Mouse (Mus musculus) CD4-positive, CD25-positive, alpha-beta regulatory T cell, adult 2 months (primary cell): Measurements from ENCODE around the gene Arhgap44.

ENCODE experiments used
- DNase-seq: peaks from one replicate; pipeline ENCODE4 v3.0.0-alpha.2; 2012; ENCODE audit warnings: low read depth, low spot score

The Arhgap44 gene

DNA sequence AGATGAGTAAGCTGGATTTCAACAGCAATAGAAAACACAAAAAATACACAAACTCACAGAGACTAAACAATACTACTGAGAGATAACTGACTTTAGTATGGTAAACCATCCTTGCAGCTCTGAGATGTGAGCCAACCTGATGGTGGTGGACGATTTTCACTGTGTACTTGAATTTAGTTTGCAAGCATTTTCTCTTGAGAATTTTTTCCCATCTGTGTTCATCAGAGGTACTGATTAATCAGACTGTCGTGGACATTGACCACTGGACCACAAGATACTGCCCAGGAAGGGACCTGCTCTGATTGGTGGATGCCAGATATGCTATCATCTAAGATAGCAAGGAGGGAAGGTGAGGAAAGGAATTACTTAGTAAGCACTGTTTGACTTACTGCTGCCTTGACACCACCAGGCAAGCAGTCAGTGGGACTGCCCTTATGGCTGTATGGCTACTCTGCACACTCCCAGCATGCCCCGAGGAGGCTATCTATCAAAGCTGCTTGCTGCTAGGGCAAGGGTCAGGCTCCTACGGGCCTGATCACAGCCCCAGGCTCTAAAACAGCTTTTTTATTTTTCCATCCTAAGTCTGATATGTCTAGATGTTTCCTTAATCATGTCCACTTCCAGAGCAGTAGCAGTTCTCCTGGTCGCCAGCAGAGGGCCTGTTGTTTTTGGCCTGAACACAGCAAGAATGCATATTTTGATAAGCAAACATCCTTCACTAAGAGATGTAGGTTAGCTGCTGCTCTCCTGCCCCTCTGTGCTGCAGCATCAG lies 74.1 kb downstream of the Arhgap44 start:
- DNase-seq, result peak; percentile 4

DNA sequence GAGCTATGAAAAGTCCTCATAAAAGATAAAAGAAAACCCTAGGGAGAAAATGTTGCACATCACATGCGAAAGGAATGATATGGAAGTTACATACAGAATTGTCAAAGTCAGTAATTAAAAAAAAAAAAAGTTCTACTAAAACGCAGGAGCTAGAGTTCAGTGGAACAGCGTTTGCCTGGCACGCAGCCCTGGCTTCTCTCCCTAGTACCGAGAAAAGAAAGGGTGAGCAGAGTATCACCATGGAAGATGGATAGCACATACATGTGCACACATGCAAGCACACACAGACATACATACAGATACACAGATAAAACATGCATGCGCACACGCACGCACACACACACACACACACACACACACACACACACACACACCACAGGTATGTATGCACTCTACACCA lies 82.0 kb downstream of the Arhgap44 start:
- no peak for DNase-seq

DNA sequence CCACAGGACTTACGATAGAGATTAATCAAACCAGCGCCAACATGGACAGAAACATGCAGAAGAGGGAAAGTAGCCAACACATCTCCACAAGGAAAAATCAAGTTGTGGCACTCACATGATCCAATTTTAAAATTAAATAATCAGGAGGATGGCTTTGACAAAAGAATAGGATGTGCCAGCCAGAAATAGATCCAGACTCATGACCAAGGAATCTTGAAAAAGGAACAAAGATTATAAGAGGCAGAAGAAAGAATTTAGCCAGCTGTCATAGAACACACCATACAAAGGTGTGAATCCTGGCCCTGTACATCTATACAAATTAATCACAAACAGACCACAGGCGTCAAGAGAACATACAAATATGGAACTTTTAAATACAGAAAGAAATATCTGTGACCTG lies 82.5 kb downstream of the Arhgap44 start:
- DNase-seq, result no peak

DNA sequence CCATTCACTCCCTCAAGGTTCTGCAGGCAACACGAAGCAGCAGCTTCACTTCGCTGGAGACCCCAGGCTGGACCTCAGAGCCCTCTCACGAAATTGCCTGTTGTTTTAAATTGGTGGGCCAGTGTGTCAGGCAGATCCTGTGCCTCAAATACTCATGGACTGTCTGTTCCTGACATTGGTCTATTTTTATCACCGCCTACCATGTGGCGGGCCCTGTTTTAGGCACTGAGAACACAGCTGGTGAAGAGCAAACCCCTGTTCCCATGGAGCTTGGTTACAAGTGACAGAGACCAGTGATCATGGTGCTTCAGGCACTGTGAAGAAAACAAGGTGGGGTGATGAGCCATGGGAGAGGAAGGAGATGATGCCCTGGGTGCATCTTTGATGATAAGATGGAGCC lies 93.2 kb downstream of the Arhgap44 start:
- DNase-seq, result no peak

DNA sequence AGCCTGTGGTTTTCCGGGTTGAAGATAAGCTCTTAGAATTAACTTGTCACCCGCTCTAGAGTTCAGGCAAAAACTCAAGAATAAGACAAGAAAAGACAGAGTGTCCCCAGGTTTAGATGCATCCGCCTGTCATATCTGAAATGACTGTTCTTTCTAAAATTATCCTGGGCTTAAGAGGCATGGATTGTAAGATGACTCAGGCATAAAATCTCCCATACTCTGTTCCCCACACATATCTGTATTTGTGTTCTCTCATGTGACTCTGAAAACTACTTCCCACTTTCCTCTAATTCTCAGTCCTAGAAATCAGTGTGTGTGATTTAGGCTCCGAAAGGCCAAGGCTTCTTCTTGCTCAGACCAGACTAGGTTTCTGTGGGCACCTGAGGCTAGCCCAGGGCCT lies 93.7 kb downstream of the Arhgap44 start:
- no peak for DNase-seq

DNA sequence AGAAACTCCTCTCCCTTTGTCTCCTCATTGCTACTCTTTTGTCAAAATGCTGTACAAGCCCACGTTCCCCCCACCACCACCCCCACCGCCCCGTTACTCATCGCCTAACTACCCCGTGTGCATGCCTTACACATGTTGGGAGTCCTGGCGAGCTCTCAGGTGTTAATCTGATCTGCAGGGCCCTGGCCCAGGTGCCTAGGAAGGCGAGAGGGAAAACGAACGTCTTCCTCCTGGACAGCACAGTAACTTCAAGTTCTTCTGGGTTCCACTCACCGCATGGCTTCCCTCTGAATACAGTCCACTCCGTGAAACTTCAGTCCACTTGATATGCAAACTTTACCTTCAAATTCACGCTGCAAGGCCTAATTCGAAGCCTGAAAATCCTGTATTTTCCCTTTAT lies 97.6 kb downstream of the Arhgap44 start:
- DNase-seq, result no peak

DNA sequence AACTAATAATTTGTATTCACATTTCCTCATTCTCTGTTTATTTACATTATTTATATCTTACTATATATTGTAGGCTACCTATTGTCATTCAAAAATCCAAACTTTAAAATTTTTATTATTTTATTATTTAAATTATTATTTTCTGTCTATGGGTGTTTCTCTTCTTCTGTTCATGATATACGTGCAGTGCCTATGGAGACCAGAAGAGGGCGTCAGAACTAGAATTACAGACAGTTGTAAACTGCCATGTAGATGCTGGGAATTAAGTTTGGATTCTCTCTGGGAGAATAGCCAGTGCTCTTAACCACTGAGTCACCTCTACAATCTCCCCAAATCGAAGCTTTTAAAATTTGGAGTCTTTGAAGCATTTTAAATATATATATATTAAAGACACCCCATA lies 101.3 kb downstream of the Arhgap44 start:
- DNase-seq, result no peak

DNA sequence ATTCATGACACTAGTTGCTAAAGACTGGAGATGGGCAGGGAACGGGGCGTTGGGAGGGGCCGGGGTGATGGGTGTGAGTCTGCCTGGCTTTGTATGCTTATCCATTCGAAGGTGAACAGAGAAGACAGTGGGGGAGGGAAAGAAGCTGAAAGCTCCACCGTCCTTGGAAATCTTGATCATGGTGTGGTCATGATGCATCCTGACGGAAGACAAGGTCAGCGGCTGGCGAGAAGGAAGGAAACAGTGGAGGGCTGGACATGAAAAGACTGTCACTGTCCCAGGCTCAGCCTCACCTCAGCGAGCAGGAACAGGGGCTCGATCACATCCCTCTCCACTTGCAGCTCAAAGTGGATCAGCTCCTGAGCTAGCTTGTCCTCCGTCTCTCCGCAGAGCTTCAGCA lies 103.2 kb downstream of the Arhgap44 start:
- no peak for DNase-seq

DNA sequence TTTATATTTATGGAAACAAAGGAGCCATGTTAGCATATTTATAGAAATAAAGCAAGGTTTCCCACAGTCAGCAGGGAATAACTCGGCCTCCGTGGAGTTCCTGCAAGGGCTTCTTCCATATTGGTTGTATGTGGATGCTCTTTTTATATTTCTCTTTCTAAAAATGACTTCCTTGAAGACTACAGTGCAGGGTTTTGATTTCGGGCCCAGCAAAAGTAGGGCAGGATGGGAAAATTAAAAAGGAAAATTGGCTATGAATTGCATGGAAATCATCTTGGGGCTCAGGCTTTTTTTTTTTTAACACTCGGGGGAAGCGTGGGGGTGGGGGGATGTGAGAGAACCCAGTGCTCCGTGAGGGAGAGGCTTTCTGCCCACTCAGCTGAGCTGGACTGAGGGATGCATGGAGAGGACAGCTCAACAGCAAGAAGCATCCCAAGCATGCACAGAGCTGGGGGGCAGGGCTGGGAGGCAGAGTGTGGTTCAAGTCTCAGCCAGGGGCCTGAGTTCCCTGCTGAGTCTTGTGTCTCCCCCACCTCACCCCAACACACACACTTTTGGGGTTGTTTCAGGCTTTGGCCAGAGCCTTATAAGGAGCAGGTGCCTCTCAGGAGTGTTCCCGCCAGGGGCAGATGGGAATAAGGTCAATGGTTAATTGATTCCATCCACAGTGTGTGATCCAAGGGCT lies 104.4 kb downstream of the Arhgap44 start:
- no peak for DNase-seq

DNA sequence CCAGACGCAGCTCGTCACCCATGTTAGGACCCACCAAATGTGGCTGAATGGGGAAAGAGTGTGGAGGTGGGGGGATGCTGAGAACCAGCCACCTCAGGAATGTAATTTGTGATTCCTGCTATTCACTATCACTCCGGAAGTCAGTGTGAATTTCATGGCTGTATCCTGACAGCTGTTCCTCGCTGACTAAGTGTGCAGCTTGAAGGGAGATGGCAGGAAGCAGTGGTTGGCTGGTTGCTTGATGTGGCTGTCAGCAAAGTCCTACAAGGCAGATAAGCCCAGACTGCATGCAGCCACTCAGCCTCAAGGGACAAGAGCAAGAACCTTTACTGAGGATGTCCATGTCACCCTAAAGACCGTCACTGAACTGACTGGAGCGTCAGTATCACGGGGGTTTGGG lies 107.2 kb downstream of the Arhgap44 start:
- no peak for DNase-seq

DNA sequence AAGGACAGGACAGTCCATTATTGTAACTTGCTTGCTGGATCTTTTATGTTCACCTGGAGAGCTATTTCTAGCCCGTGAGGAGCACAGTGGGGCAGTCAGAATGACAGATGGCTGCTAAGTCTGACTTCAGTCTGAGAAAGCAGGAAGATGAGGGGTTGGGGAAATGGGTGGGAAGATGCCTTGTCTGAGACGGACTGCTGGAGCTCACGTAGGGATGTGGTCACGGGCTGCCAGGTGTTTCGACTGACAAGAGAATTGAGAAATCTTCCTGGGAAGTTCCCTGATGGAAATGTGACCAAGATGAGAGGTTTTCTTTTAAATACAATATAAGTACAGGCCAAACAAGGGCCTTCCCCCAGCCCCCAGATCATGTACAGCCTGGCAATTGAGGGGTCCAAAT lies 108.5 kb downstream of the Arhgap44 start:
- DNase-seq, result no peak

DNA sequence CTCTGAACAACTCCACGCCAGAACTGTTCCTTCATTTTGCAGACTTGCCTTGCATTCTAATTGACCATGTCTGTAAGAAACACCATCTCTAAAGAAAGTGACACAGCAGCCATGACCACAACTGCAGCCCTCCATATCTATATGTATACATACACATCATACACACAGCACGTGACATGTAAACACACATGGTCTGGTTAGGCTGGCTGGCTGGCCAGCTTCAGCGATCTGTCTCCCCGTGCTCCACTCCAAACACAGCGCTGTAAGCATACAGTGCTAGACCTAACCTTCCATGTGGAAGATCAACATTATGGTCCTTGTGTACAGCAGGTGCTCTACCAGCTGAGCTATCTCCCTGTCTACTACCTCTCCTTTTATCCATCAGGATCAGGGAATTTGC lies 111.9 kb downstream of the Arhgap44 start:
- DNase-seq, result no peak

DNA sequence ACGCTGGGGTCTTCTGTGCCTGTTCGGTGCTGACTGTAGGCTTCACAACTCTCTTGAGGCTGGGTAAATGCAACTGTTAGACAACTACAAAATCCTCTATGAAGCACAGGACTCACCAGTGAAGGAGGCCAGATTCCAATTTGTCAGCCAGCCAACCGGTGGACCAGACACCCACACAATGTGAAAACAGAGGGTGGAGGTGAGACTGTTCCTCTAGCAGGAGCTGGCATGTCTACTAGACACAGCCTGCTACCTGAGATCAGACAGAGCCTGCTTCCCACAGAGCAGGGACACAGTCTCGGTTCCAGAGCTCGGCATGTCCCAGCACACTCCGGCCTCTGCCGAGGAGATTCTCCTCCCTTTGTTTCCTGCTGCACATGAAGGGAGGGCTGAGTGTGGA lies 113.7 kb downstream of the Arhgap44 start:
- DNase-seq, result no peak

DNA sequence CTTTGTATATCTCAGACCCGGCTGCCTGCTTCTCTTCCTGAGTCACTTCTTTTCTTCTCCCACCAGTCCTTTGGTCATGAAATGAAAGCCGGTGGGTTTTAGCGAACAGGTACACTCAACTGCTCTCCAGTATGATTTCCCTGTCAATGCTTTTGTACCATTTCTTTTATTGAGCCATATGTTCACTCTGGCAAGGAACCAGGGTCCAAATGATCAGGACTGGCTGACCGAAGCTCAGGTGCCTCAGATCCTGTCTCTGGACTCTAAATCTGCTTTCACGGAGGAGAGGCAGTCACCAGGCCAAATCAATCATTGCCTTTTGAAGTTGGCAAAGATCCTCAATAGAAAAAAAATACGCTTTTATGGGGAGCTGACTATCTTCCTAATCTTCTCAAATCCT lies 122.2 kb downstream of the Arhgap44 start:
- DNase-seq, result no peak

DNA sequence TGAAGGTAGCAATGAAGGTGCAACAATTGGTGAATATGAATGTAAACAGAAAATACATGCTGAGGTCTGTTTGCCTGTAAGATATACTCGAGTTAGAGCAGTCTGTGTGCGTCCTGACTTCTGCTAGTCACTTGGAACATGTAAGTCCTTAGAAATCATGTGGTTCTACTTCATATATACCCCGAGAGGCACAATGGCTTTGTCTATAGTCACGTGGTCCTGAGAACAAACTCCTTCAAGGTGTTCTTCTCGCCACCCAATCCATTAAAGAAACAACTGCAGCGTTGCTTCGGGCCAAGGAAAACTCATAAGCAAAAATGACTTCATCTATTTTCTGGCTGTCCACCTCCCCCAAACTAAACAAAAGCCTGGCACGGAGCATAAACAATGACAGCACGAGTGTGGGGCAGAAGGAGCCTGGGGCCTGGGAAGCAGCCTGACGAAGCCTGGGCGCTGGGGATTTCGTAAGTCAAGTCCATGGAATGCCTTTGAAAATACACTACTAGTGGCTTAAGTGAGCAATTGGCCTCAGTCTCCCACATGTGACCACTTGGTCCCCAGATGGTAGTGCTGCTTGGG lies 123.2 kb downstream of the Arhgap44 start:
- no peak for DNase-seq

DNA sequence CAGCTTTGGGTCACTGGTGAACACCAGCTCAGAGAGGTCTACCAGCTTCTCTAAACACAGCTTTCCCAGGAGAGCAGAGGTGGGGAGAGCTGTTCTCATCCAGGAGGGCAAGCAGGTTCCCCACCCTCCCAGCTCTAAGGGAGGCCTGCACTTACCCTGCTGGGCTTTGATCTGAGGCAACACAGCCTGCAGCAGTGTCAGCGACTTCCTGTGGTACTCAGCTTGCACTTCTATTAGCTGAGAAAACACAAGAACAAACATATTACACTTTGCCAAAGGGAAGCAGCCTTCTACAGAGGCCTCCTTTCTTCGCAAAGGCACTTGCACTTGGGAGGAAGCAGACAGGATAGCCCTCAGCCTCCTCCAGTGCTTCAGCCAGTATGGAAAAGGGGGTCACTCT lies 123.8 kb downstream of the Arhgap44 start:
- no peak for DNase-seq

DNA sequence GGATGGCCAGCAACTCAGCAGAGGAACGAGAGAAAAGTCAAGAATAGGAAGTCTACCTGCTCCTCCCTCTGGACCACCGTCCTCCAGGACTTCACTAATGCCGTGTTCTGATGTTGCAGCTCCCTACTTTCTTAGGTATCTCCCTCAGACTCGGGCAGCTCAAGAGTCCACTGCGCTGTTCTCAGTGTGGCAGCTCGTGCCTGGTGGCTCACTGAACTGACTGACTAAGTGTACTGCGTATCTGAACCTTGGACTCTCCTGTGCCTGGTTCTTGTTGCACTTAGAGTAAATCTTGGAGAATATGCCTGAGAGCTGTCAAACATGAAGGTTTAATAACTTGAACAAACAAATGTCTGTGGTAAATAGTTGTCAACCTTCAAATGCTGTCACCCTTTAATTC lies 130.5 kb downstream of the Arhgap44 start:
- DNase-seq, result no peak

DNA sequence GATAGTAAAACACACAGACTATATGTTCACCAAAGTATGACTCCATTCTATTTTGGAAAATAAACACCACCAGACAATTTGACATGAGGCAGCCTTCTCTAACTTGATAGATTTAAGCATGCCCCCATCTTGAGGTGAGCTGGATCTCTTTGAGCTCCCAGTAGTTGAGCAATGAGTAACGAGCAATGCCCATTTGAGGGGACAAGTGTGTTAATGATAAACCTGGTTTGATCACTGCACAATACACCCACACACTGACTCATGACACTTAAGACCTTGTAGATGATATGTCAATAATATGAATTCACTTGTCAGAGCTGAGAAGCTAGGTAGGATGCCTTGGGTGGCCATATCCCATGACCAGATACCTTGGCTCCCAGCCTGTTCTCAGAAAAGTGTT lies 132.6 kb downstream of the Arhgap44 start:
- DNase-seq, result no peak

DNA sequence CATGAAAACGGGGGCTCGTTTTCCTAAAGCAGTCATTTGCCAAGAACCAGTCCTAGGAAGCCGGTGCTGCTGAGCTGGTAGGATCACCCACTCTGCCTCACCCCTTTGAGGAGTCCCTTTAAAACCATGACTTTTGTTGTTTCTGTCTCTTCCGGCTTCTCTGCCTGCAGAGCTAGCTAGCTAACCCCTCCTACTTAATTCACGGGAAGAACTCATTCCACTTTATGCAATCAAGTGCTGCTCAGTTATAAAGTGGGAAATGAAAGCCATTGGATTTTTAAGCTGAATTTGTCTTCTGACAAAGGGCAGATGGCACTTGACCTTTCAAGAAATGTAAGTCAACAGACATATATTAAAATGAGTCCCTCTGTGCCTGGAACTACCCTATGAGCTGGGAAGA lies 134.7 kb downstream of the Arhgap44 start:
- DNase-seq, result no peak

DNA sequence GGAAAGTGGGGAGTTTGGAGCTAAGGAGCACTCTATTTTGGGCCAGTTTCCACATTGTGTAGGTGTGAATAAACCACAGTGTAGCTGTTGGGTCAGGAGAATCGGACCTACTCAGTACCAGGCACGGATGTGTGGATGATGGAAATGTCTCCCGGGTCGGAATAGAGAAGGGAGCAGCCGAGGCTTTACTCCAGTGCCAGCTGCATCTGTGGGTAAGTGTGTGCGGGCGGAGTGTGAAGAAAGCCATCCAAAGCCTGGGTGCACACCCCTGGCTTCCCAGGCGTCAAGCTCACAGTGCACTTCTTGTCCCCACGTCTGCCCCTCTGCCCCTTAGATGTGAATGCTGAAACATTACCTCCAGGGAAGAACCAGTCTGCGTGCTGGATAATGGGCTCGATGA lies 140.0 kb downstream of the Arhgap44 start:
- no peak for DNase-seq

DNA sequence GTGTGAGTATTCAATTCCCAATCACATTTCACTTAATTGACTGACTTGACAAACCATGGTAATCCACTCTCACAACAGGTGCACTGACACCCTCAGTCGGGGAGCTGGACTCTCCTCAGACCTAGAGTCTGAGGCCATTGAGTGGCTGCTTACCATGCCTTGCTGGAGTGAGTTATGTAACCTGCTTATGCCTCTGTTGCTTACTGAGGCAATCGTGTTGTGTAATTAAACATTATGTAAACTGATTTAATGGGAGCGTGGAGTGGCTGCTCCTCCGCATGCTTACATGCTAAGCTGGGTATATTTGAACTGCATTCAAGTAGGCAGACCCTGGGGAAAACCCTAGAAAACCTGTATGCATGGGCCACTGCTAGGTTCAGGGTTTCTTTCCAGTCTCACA lies 142.0 kb downstream of the Arhgap44 start:
- DNase-seq, result no peak

DNA sequence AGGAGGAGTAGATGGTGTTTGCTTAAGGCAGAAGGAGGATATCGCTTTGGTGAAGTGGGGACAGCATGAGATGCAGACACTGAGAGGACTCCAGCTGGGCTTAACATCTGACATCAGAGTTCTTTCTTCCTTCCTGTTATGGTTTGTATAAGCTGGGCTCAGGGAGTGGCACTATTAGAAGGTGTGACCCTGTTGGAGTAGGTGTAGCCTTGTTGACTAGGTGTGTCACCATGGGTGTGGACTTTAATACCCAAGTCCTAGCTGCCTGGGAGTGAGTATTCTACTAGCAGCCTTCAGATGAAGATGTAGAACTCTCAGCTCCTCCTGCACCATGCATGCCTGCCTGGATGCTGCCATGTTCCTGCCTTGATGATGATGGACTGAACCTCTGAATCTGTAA lies 146.0 kb downstream of the Arhgap44 start:
- no peak for DNase-seq

DNA sequence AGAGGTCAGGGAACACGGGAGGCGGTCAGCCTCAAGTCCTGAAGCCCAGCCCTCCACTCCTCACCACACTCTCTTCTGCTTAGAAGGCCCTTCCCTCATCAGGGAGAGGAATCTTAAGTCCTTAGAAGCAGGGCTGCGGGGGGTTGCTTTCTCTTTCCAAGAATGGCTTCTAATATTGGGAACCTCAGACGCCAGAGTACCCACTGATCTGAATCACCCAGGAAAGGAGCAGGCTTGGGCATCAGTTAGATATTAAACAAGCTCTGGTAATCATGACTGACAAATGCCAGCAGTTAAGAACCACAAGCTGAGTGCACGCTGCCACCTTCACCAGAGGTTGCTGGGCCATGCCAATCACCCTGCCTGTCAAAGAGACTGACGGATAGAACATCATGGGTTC lies 148.9 kb downstream of the Arhgap44 start:
- DNase-seq, result no peak
